18 mouse cellular contexts compared by ENCODE assay signal in genomic region chr17:80718243-80718642, GRCm38 (mm10). TPM values are rescaled to one million over a fixed set of nuclear protein-coding genes. Genes with fewer than 3 reads are reported as not detected.
DNase-seq lines count a peak whose midpoint lies in the region; ATAC-seq and TF ChIP-seq lines count a peak whose summit lies in the region.
"Had no signal": no experiment of that assay in that cellular context is flagged by ENCODE, and none has a peak within 500 bp of the region (broad histone marks: within the 10 kb centered on the region; RNA-seq: fewer than 3 reads in every experiment).

No protein-coding gene starts in this region.

- no peak for TF ChIP-seq EP300 in liver, postnatal 0 days (IDR thresholded peaks at IDR 0.05; ENCODE audit: low read depth)

- H3K9me3 ChIP-seq in heart, embryonic 15.5 days (replicated peaks), result no peaks in the 10 kb centered on the region
- H3K9me3 ChIP-seq in heart, embryonic 11.5 days (replicated peaks; ENCODE audit: control insufficient read depth, low read length), result no peaks in the 10 kb centered on the region
- no peaks in the 10 kb centered on the region for H3K9me3 ChIP-seq in liver, postnatal 0 days (ENCODE audit: low read length)
- H3K9me3 ChIP-seq in hindbrain, embryonic 14.5 days (ENCODE audit: control insufficient read depth, low read length), result no peaks in the 10 kb centered on the region
- H3K9me3 ChIP-seq: forebrain, embryonic 12.5 days; hindbrain, embryonic 13.5 days had no signal

- ATAC-seq in heart, embryonic 15.5 days (replicated peaks; ENCODE audit: insufficient number of reproducible peaks, insufficient read depth, low FRiP score, low read depth), result no peak
- no peak for ATAC-seq in heart, embryonic 11.5 days (replicated peaks; ENCODE audit: insufficient number of reproducible peaks, low FRiP score, low TSS enrichment)
- no peak for ATAC-seq in liver, postnatal 0 days
- no peak for ATAC-seq in hindbrain, embryonic 14.5 days (ENCODE audit: low FRiP score)
- ATAC-seq: activated CD4-positive, CD25-positive, alpha-beta regulatory T cell, adult 4 months had no signal

- no peak overlapping the region for H3K9ac ChIP-seq in heart, embryonic 15.5 days
- H3K9ac ChIP-seq in heart, embryonic 11.5 days (ENCODE audit: low read depth, low read length), result no peak overlapping the region
- H3K9ac ChIP-seq in liver, adult 2 months (ENCODE audit: low read depth, low read length), result no peak overlapping the region
- no peak overlapping the region for H3K9ac ChIP-seq in liver, postnatal 0 days (replicated peaks)
- H3K9ac ChIP-seq in hindbrain, embryonic 14.5 days, result no peak overlapping the region
- H3K9ac ChIP-seq: forebrain, embryonic 12.5 days; hindbrain, embryonic 13.5 days had no signal

- TF ChIP-seq CTCF in liver, adult 2 months (IDR thresholded peaks at IDR 0.05; ENCODE audit: low read depth, low read length), result no peak
- no peak for TF ChIP-seq CTCF in liver, postnatal 0 days (IDR thresholded peaks at IDR 0.05; ENCODE audit: low read depth)

- peaks cover 50% of the 10 kb centered on the region for H3K79me2 ChIP-seq in liver, adult 2 months (ENCODE audit: control insufficient read depth, insufficient read depth, low read length)

- H3K36me3 ChIP-seq in heart, embryonic 15.5 days, result no peaks in the 10 kb centered on the region
- no peaks in the 10 kb centered on the region for H3K36me3 ChIP-seq in heart, embryonic 11.5 days (ENCODE audit: control insufficient read depth, insufficient read depth, low read length)
- H3K36me3 ChIP-seq in liver, adult 2 months (ENCODE audit: control insufficient read depth, insufficient read depth, low read length), result no peaks in the 10 kb centered on the region
- no peaks in the 10 kb centered on the region for H3K36me3 ChIP-seq in liver, postnatal 0 days (replicated peaks; ENCODE audit: insufficient read depth, low read length)
- H3K36me3 ChIP-seq in hindbrain, embryonic 14.5 days (replicated peaks; ENCODE audit: control insufficient read depth, insufficient read depth), result no peaks in the 10 kb centered on the region
- H3K36me3 ChIP-seq: forebrain, embryonic 12.5 days; hindbrain, embryonic 13.5 days had no signal

- no peaks in the 10 kb centered on the region for H3K27me3 ChIP-seq in heart, embryonic 15.5 days
- no peaks in the 10 kb centered on the region for H3K27me3 ChIP-seq in heart, embryonic 11.5 days (ENCODE audit: control insufficient read depth, insufficient read depth, low read length)
- H3K27me3 ChIP-seq in liver, adult 2 months (ENCODE audit: control insufficient read depth, insufficient read depth, low read length), result no peaks in the 10 kb centered on the region
- no peaks in the 10 kb centered on the region for H3K27me3 ChIP-seq in liver, postnatal 0 days (ENCODE audit: insufficient read depth, low read length)
- no peaks in the 10 kb centered on the region for H3K27me3 ChIP-seq in hindbrain, embryonic 14.5 days (ENCODE audit: control insufficient read depth, insufficient read depth, low read length)
- H3K27me3 ChIP-seq: forebrain, embryonic 12.5 days; hindbrain, embryonic 13.5 days had no signal

- no peak for TF ChIP-seq POLR2A in liver, adult 2 months (IDR thresholded peaks at IDR 0.05; ENCODE audit: extremely low read depth, insufficient read depth, low read length)

- 63% methylated on average over 5 of the region's 5 CpGs for WGBS in heart, embryonic 15.5 days
- 57% methylated on average over 5 of the region's 5 CpGs for WGBS in heart, embryonic 11.5 days (ENCODE audit: insufficient replicate concordance)
- 67% methylated on average over 5 of the region's 5 CpGs for WGBS in liver, adult 2 months
- WGBS in liver, postnatal 0 days (ENCODE audit: insufficient replicate concordance), result 58% methylated on average over 5 of the region's 5 CpGs
- WGBS in hindbrain, embryonic 14.5 days, result 81% methylated on average over 5 of the region's 5 CpGs

- no peak overlapping the region for H3K4me3 ChIP-seq in heart, embryonic 15.5 days
- no peak overlapping the region for H3K4me3 ChIP-seq in heart, embryonic 11.5 days (ENCODE audit: low read depth, low read length)
- no peak overlapping the region for H3K4me3 ChIP-seq in liver, adult 2 months (ENCODE audit: insufficient read depth, low read depth, low read length)
- no peak overlapping the region for H3K4me3 ChIP-seq in liver, postnatal 0 days (ENCODE audit: low read depth, low read length)
- no peak overlapping the region for H3K4me3 ChIP-seq in brown adipose tissue, adult 24 weeks (ENCODE audit: insufficient read depth, low read depth, low read length)
- no peak overlapping the region for H3K4me3 ChIP-seq in hindbrain, embryonic 14.5 days (replicated peaks; ENCODE audit: low read length)
- H3K4me3 ChIP-seq: forebrain, embryonic 12.5 days; hindbrain, embryonic 13.5 days; myocyte had no signal

- no peak overlapping the region for H3K4me2 ChIP-seq in heart, embryonic 15.5 days
- no peak overlapping the region for H3K4me2 ChIP-seq in heart, embryonic 11.5 days
- no peak overlapping the region for H3K4me2 ChIP-seq in liver, postnatal 0 days (ENCODE audit: low read depth, low read length)
- H3K4me2 ChIP-seq in hindbrain, embryonic 14.5 days (replicated peaks), result no peak overlapping the region
- H3K4me2 ChIP-seq: forebrain, embryonic 12.5 days; hindbrain, embryonic 13.5 days; midbrain, embryonic 11.5 days had no signal

- 0 out of 2 replicates have a peak overlapping the region, but pooled peaks have one; percentile 5 for H3K27ac ChIP-seq in heart, embryonic 15.5 days
- H3K27ac ChIP-seq in heart, embryonic 11.5 days (ENCODE audit: low read depth, low read length), result no peak overlapping the region
- H3K27ac ChIP-seq in liver, adult 2 months (replicated peaks; ENCODE audit: insufficient read depth, low read depth, low read length), result 0 out of 2 replicates have a peak overlapping the region, but pooled peaks have one; percentile 1
- H3K27ac ChIP-seq in liver, postnatal 0 days (ENCODE audit: low read depth), result no peak overlapping the region
- H3K27ac ChIP-seq in brown adipose tissue, adult 24 weeks (replicated peaks; ENCODE audit: low read depth, low read length), result peak overlapping the region; percentile 97
- H3K27ac ChIP-seq in hindbrain, embryonic 14.5 days, result no peak overlapping the region
- H3K27ac ChIP-seq: forebrain, embryonic 12.5 days; hindbrain, embryonic 13.5 days had no signal

- no peak for DNase-seq in liver, adult 2 months (ENCODE audit: extremely low read depth, low read depth, low spot score)
- DNase-seq in liver, postnatal 0 days, result no peak
- DNase-seq in CD4-positive, CD25-positive, alpha-beta regulatory T cell, adult 2 months (ENCODE audit: low read depth, low spot score), result peak; percentile 26
- no peak for DNase-seq in hindbrain, embryonic 14.5 days (ENCODE audit: low spot score)
- DNase-seq: adrenal gland, postnatal 36 days; cerebellum, adult 9-11 months; embryo, embryonic 11 days; kidney, adult 18-20 months; liver; lung, postnatal 4 days had no signal

- H3K4me1 ChIP-seq in heart, embryonic 15.5 days (replicated peaks), result peaks cover 43% of the 10 kb centered on the region
- H3K4me1 ChIP-seq in heart, embryonic 11.5 days (ENCODE audit: control insufficient read depth, insufficient read depth, low read length), result peaks cover 21% of the 10 kb centered on the region
- peaks cover 6% of the 10 kb centered on the region; the same call in 1 of the 2 replicates for H3K4me1 ChIP-seq in liver, adult 2 months (ENCODE audit: control insufficient read depth, insufficient read depth, low read length)
- H3K4me1 ChIP-seq in liver, postnatal 0 days (ENCODE audit: insufficient read depth), result peaks cover 5% of the 10 kb centered on the region; the same call in 1 of the 2 replicates
- H3K4me1 ChIP-seq in brown adipose tissue, adult 24 weeks (ENCODE audit: control insufficient read depth, insufficient read depth, insufficient read length, low read length), result peaks cover 45% of the 10 kb centered on the region
- peaks cover 23% of the 10 kb centered on the region for H3K4me1 ChIP-seq in hindbrain, embryonic 14.5 days (replicated peaks; ENCODE audit: control insufficient read depth, insufficient read depth, low read length)

RNA-seq across cellular contexts. Expression of gene Map4k3, which starts 10.0 kb away (rescaled TPM):
- 17.9 and 19.1 TPM in 2 replicates for polyA plus RNA-seq in heart, embryonic 15.5 days (2015; fragmentation: Nextera tagmentation; extraction: Ambion mirVana)
- polyA plus RNA-seq in heart, embryonic 11.5 days (2014; fragmentation: Nextera tagmentation; extraction: Ambion mirVana), result 20.4 and 22.0 TPM in 2 replicates
- 22.9 and 23.6 TPM in 2 replicates for total RNA-seq in liver, adult 2 months (2014; rRNA removed)
- polyA plus RNA-seq in liver, adult 2 months (2012; rRNA removed), result 5.6 and 5.7 TPM in 2 replicates
- 5.5 and 5.9 TPM in 2 replicates for polyA plus RNA-seq in liver, postnatal 0 days (2015; fragmentation: Nextera tagmentation; extraction: Ambion mirVana)
- polyA plus RNA-seq in brown adipose tissue, adult 24 weeks (2012; ENCODE audit: insufficient read depth, insufficient read length, missing spikeins), result 16.6 and 16.9 TPM in 2 replicates
- polyA plus RNA-seq in hindbrain, embryonic 14.5 days (2014; fragmentation: Nextera tagmentation; extraction: Ambion mirVana), result 38.2 and 40.7 TPM in 2 replicates

Comparison
In these comparisons a context has a peak if more than half of its experiments do, and no peak if none do; other contexts are left out.
1. H3K27ac ChIP-seq: peak in heart, embryonic 15.5 days (single experiment), liver, adult 2 months (single experiment) and brown adipose tissue, adult 24 weeks (single experiment); none in heart, embryonic 11.5 days (single experiment), liver, postnatal 0 days (single experiment) and hindbrain, embryonic 14.5 days (single experiment).